Mouse (Mus musculus) heart, embryonic 16.5 days (tissue): ENCODE measurements at regions not wholly inside any gene's neighbourhood (a gene's known extent, or its start where the extent isn't known, plus 50 kb on each side); places are given as distances from the start of the nearest gene placed in this dataset.
"Not testable (repeated sequence)": the region's sequence is repeated elsewhere in the genome, so short reads cannot be mapped to it uniquely, and the experiment has no call there.

Source experiments
- ATAC-seq: fragments of 200-750 bp; cut with Nextera tagmentation; replicated peaks from 2 replicates; pipeline ENCODE4 v1.8.0; 2017; ENCODE audit warnings: moderate number of reproducible peaks; ENCODE audit not compliant: insufficient read depth, low FRiP score; ENCODE audit errors: extremely low read depth
- H3K27ac ChIP-seq: fragments of 300-500 bp; sonication (generic); 2 replicates; pipeline ENCODE4 v1.5.1; 2014; ENCODE audit warnings: mild to moderate bottlenecking, low read length, control low read depth, moderate library complexity
- H3K27me3 ChIP-seq: fragments of 300-500 bp; sonication (generic); 2 replicates; pipeline ENCODE4 v1.6.1; 2014; ENCODE audit warnings: low read length, mixed read lengths; ENCODE audit not compliant: control insufficient read depth, insufficient read depth
- H3K36me3 ChIP-seq: fragments of 300-500 bp; sonication (generic); 2 replicates; pipeline ENCODE4 v1.6.1; 2014; ENCODE audit not compliant: control insufficient read depth, insufficient read depth
- H3K4me1 ChIP-seq: fragments of 300-500 bp; sonication (generic); 2 replicates; pipeline ENCODE4 v1.6.1; 2014; ENCODE audit warnings: low read length, mixed read lengths; ENCODE audit not compliant: control insufficient read depth, insufficient read depth
- H3K4me2 ChIP-seq: fragments of 300-500 bp; sonication (generic); 2 replicates; pipeline ENCODE4 v1.6.1; 2014; ENCODE audit warnings: low read depth, mild to moderate bottlenecking, control low read depth, low read length
- H3K4me3 ChIP-seq: fragments of 300-500 bp; sonication (generic); 2 replicates; pipeline ENCODE4 v1.5.1; 2014; ENCODE audit warnings: mild to moderate bottlenecking, control low read depth, low read length
- H3K9ac ChIP-seq: fragments of 300-500 bp; sonication (generic); 2 replicates; pipeline ENCODE4 v1.6.1; 2014; ENCODE audit warnings: low read length, control low read depth
- H3K9me3 ChIP-seq: fragments of 300-500 bp; sonication (generic); replicated peaks from 2 replicates; pipeline ENCODE4 v1.6.1; 2016; ENCODE audit warnings: low read length; ENCODE audit not compliant: control insufficient read depth
- WGBS: fragments of 180-500 bp; shearing (Covaris S2); extraction: QIAGEN DNeasy Blood & Tissue Kit; methylation state at CpG from one replicate; pipeline ENCODE4 v1.1.7; 2014; 5-methylcytosine and 5-hydroxymethylcytosine counted together

DNA sequence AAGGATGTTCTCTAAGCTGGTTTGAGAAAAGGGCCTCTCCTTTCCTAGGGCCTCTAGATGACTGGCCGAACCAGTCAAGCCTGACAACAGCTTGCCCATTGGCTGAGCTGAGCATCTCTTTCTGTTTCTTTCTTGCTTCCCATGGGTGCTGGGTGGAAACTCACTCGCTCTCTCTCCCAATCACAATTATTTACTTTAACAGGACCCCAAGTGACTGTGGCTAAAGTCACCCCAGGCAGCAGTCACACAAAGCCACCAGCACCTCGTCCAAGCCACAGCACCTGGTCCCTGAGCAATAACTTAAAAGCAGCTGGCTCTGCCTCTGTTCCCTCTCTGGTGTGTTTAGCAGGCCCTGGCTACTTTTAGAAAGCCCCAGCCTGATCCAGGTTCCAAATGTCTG is 64.3 kb upstream of the Fzd7 start:
- 68% methylated on average over 3 of the region's 3 CpGs for WGBS
- no peaks in the 10 kb centered on the region for H3K4me1 ChIP-seq
- no peak overlapping the region for H3K4me2 ChIP-seq
- ATAC-seq, result no peak
- H3K27me3 ChIP-seq, result no peaks in the 10 kb centered on the region; the same call in none of the 2 replicates
- no peaks in the 10 kb centered on the region for H3K9me3 ChIP-seq
- no peak overlapping the region for H3K9ac ChIP-seq
- no peak overlapping the region for H3K4me3 ChIP-seq
- H3K27ac ChIP-seq, result no peak overlapping the region
- no peaks in the 10 kb centered on the region for H3K36me3 ChIP-seq

- H3K27ac ChIP-seq, result no peak overlapping the region
- H3K36me3 ChIP-seq, result no peaks in the 10 kb centered on the region
- no peak overlapping the region for H3K9ac ChIP-seq
- H3K4me3 ChIP-seq, result no peak overlapping the region
- ATAC-seq, result no peak
- no peaks in the 10 kb centered on the region; the same call in none of the 2 replicates for H3K27me3 ChIP-seq
- no peaks in the 10 kb centered on the region for H3K4me1 ChIP-seq
- H3K9me3 ChIP-seq, result no peaks in the 10 kb centered on the region
- 84% methylated on average over 9 of the region's 9 CpGs for WGBS
- no peak overlapping the region for H3K4me2 ChIP-seq
These were observed 63.5 kb upstream of the Fzd7 start for GRCm38 (mm10) chr1:59418748-59419147.

- H3K4me1 ChIP-seq, result no peaks in the 10 kb centered on the region
- H3K4me3 ChIP-seq, result no peak overlapping the region
- WGBS, result 42% methylated on average over 19 of the region's 19 CpGs
- no peak for ATAC-seq
- H3K4me2 ChIP-seq, result no peak overlapping the region
- H3K27ac ChIP-seq, result no peak overlapping the region
- no peak overlapping the region for H3K9ac ChIP-seq
- no peaks in the 10 kb centered on the region; the same call in none of the 2 replicates for H3K27me3 ChIP-seq
- no peaks in the 10 kb centered on the region for H3K9me3 ChIP-seq
- H3K36me3 ChIP-seq, result no peaks in the 10 kb centered on the region
These were observed 59.0 kb upstream of the Fzd7 start for GRCm38 (mm10) chr1:59422981-59423941.

- WGBS, result 91% methylated on average over 1 of the region's 1 CpGs
- H3K36me3 ChIP-seq, ATAC-seq, H3K4me2 ChIP-seq, H3K4me1 ChIP-seq, H3K27me3 ChIP-seq, H3K27ac ChIP-seq, H3K4me3 ChIP-seq, H3K9me3 ChIP-seq, H3K9ac ChIP-seq: not testable (repeated sequence)
These were observed 56.5 kb upstream of the Fzd7 start for GRCm38 (mm10) chr1:59425771-59426170.

GRCm38 (mm10) chr1:59426346-59427203 is 55.6 kb upstream of the Fzd7 start:
- no peak overlapping the region for H3K9ac ChIP-seq
- H3K36me3 ChIP-seq, result no peaks in the 10 kb centered on the region
- H3K9me3 ChIP-seq, result no peaks in the 10 kb centered on the region
- no peak overlapping the region for H3K4me2 ChIP-seq
- 58% methylated on average over 10 of the region's 10 CpGs for WGBS
- no peaks in the 10 kb centered on the region; the same call in 1 of the 2 replicates for H3K27me3 ChIP-seq
- ATAC-seq, result no peak
- no peak overlapping the region for H3K4me3 ChIP-seq
- no peaks in the 10 kb centered on the region for H3K4me1 ChIP-seq
- no peak overlapping the region for H3K27ac ChIP-seq

GRCm38 (mm10) chr1:59427204-59427557 is 55.0 kb upstream of the Fzd7 start:
- no peak overlapping the region for H3K4me3 ChIP-seq
- ATAC-seq, result no peak
- H3K27ac ChIP-seq, result no peak overlapping the region
- no peaks in the 10 kb centered on the region for H3K9me3 ChIP-seq
- no peak overlapping the region for H3K4me2 ChIP-seq
- 56% methylated on average over 5 of the region's 5 CpGs for WGBS
- H3K9ac ChIP-seq, result no peak overlapping the region
- H3K36me3 ChIP-seq, result no peaks in the 10 kb centered on the region
- no peaks in the 10 kb centered on the region for H3K27me3 ChIP-seq
- H3K4me1 ChIP-seq, result no peaks in the 10 kb centered on the region

DNA sequence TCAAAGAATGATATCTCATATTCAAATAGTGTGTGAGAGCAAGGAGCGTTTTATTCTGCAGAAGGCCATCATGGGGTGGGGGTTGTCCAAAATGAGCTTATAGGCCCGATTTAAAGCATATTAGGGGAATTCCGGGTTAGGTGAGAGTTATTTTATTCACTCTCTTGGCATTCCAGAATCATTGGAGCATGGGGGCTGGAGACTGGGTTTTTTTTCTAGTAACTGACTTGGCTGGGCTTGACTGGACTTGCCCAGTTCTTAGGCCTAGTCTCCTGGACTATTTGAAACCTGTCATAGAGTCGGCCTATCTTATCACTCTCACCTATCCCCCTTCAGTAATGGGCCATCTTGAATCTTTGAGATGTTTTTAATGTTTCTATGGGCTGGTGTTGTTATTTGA is 52.9 kb upstream of the Fzd7 start:
- no peak overlapping the region for H3K4me2 ChIP-seq
- H3K4me1 ChIP-seq, result peaks cover 3% of the 10 kb centered on the region; the same call in 1 of the 2 replicates
- H3K27ac ChIP-seq, result no peak overlapping the region
- H3K9ac ChIP-seq, result no peak overlapping the region
- no peak for ATAC-seq
- no peak overlapping the region for H3K4me3 ChIP-seq
- no peaks in the 10 kb centered on the region for H3K36me3 ChIP-seq
- no peaks in the 10 kb centered on the region for H3K9me3 ChIP-seq
- 76% methylated on average over 4 of the region's 4 CpGs for WGBS
- H3K27me3 ChIP-seq, result no peaks in the 10 kb centered on the region

GRCm38 (mm10) chr1:59430234-59430633 is 52.0 kb upstream of the Fzd7 start:
- no peak overlapping the region for H3K4me2 ChIP-seq
- no peaks in the 10 kb centered on the region for H3K9me3 ChIP-seq
- ATAC-seq, result no peak
- no peak overlapping the region for H3K27ac ChIP-seq
- H3K36me3 ChIP-seq, result no peaks in the 10 kb centered on the region
- H3K27me3 ChIP-seq, result no peaks in the 10 kb centered on the region
- 80% methylated on average over 3 of the region's 3 CpGs for WGBS
- H3K4me1 ChIP-seq, result peaks cover 3% of the 10 kb centered on the region; the same call in 1 of the 2 replicates
- H3K9ac ChIP-seq, result no peak overlapping the region
- no peak overlapping the region for H3K4me3 ChIP-seq
